Mouse (Mus musculus) heart, adult 2 months (tissue): ENCODE data around the gene Ibtk.

ENCODE experiments used
- CTCF ChIP-seq: fragments of 200-600 bp; IDR thresholded peaks from 2 replicates; pipeline ENCODE4 v1.8.1; 2022; ENCODE audit warnings: antibody characterized with exemption, mild to moderate bottlenecking, moderate library complexity
- EP300 ChIP-seq: fragments of 200-500 bp; IDR thresholded peaks from 2 replicates; pipeline ENCODE4 v1.6.1; 2011; ENCODE audit warnings: low read depth, low read length, control low read depth; ENCODE audit not compliant: insufficient read depth
- POLR2A ChIP-seq: fragments of 200-500 bp; IDR thresholded peaks from 2 replicates; pipeline ENCODE4 v1.6.1; 2011; ENCODE audit warnings: mild to moderate bottlenecking, low read depth, low read length, control low read depth; ENCODE audit not compliant: insufficient read depth

- TF ChIP-seq CTCF (no peak), POLR2A (no peak), EP300 (no peak)
Measured at GRCm38 (mm10) chr9:85762476-85762875, 13.3 kb upstream of the Ibtk start.
